Mouse (Mus musculus): ENCODE data around the gene Agmat. TPM values are rescaled to one million over a fixed set of nuclear protein-coding genes. Genes with fewer than 3 reads are reported as not detected.
A peak's percentile ranks its signal among the peaks of the same experiment; 100 is the strongest.
"Not testable (repeated sequence)": the region's sequence is repeated elsewhere in the genome, so short reads cannot be mapped to it uniquely, and the experiment has no call there.

Gene Agmat
- polyA plus RNA-seq, 1 experiment from 2014 or later = 2.4 TPM

DNA sequence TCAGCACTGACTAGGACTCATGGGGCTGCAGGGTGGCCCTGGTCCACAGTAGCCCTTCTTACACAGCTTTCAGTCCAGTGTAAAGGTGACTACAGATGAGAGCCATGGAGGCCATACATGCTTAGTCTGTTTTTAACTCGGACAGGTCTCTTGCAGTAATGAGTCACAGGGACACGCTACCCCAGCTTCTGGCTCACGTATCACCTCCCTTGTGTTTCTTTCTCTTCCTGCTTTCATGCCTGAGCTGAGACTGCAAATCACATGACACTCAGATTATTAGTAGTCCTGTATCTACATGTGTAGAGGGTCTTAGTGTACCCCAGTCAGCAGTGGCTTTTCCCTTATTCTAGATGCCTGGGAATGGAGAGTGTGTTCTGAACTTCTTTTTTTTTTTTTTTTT, 18.5 kb downstream of the Agmat start:
- Histone ChIP-seq H3K4me1 (peaks cover 22% of the 10 kb centered on the region), H3K9ac (no peak overlapping the region), H3K36me3 (peaks cover 87% of the 10 kb centered on the region), H3K27me3 (no peaks in the 10 kb centered on the region), H3K9me3 (replicated peaks) (no peaks in the 10 kb centered on the region), H3K4me2 (no peak overlapping the region), H3K27ac (no peak overlapping the region), H3K4me3 (replicated peaks) (no peak overlapping the region)
- ATAC-seq (replicated peaks; ENCODE audit: low FRiP score) = no peak
- 95% methylated on average over 3 of the region's 3 CpGs for WGBS

- no peaks in the 10 kb centered on the region for H3K27me3 ChIP-seq
- peak overlapping the region; percentile 84 for H3K27ac ChIP-seq
- no peak overlapping the region for H3K9ac ChIP-seq
- no peak overlapping the region for H3K4me3 ChIP-seq (replicated peaks)
- no peaks in the 10 kb centered on the region for H3K9me3 ChIP-seq (replicated peaks)
- WGBS = 80% methylated on average over 8 of the region's 8 CpGs
- peaks cover 22% of the 10 kb centered on the region for H3K4me1 ChIP-seq
- H3K36me3 ChIP-seq = peaks cover 95% of the 10 kb centered on the region
- ATAC-seq (replicated peaks; ENCODE audit: low FRiP score) = no peak
- H3K4me2 ChIP-seq = 0 out of 2 replicates have a peak overlapping the region, but pooled peaks have one; percentile 10
Measured at GRCm38 (mm10) chr4:141766316-141766667, 19.8 kb downstream of the Agmat start.

DNA sequence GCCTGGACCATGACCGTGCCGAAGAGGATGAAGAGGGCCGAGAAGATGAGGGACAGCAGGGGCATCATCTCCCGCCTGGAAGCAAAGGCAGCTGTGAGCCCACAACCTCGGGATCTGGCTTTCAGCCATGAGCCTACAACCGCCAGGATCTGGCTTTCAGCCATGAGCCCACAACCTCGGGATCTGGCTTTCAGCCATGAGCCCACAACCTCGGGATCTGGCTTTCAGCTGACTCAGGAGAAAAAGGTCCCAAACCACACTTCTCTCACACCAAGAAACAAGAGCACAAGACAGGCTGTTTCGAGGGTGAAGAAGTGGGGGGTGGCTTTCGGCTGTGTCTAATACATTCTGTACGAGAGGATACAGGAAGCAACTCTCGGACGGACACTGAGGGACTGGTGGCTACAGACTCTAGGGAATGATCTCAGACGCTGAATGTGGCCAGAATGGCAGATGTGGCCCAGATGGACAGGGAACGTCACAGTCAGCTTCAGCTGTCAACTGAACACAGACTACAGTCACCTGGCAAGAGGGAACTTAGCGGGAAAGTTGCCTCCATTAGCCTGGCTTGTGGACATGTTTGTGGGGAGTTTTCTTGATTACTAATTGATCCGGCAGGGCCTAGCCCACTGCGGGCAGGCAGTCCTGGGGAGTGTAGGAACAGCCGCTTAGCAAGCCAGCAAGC, 20.3 kb downstream of the Agmat start:
- Histone ChIP-seq H3K27me3 (no peaks in the 10 kb centered on the region), H3K9ac (no peak overlapping the region), H3K4me3 (replicated peaks) (no peak overlapping the region), H3K36me3 (peaks cover 95% of the 10 kb centered on the region), H3K27ac (peak overlapping the region; percentile 84), H3K9me3 (replicated peaks) (no peaks in the 10 kb centered on the region), H3K4me2 (0 out of 2 replicates have a peak overlapping the region, but pooled peaks have one; percentile 10), H3K4me1 (peaks cover 22% of the 10 kb centered on the region)
- ATAC-seq (replicated peaks; ENCODE audit: low FRiP score) = no peak
- 61% methylated on average over 19 of the region's 19 CpGs for WGBS

- Histone ChIP-seq H3K4me2 (peak overlapping the region; percentile 10; the same call in 1 of the 2 replicates), H3K4me1 (peaks cover 22% of the 10 kb centered on the region), H3K27ac (peak overlapping the region; percentile 84), H3K9ac (no peak overlapping the region), H3K9me3 (replicated peaks) (no peaks in the 10 kb centered on the region), H3K36me3 (peaks cover 97% of the 10 kb centered on the region), H3K4me3 (replicated peaks) (no peak overlapping the region), H3K27me3 (no peaks in the 10 kb centered on the region)
- WGBS = 69% methylated on average over 19 of the region's 19 CpGs
- ATAC-seq (replicated peaks; ENCODE audit: low FRiP score) = peak; percentile 63; the same call in 1 of the 2 replicates
Measured at GRCm38 (mm10) chr4:141767353-141768036, 21.0 kb downstream of the Agmat start.

GRCm38 (mm10) chr4:141769501-141770160, 23.2 kb downstream of the Agmat start:
- H3K27ac ChIP-seq = no peak overlapping the region
- H3K4me1 ChIP-seq = peaks cover 22% of the 10 kb centered on the region
- 89% methylated on average over 8 of the region's 8 CpGs for WGBS
- H3K4me3 ChIP-seq (replicated peaks) = no peak overlapping the region
- no peaks in the 10 kb centered on the region for H3K9me3 ChIP-seq (replicated peaks)
- H3K27me3 ChIP-seq = no peaks in the 10 kb centered on the region
- no peak overlapping the region for H3K9ac ChIP-seq
- H3K4me2 ChIP-seq = no peak overlapping the region
- peaks cover 97% of the 10 kb centered on the region for H3K36me3 ChIP-seq
- no peak for ATAC-seq (replicated peaks; ENCODE audit: low FRiP score)

DNA sequence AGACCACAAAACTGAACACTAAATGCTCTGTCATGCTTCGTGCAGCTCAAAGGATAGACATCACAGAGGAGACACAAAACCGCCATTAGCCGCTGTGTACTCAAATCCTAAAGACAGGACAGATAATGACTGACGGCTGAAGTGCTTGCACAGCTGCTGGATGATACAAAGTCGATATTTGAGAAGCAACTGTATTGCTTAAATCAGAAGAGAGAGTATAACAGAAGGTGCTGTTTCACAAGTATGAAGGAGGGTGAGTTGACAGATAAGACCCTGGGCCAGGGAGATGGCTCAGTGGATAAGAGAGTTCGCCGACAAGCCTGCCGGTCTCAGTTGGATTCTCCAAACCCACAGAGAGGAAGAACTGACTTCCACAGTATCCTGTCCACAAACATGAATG, 25.4 kb downstream of the Agmat start:
- no peak overlapping the region for H3K27ac ChIP-seq
- peaks cover 100% of the 10 kb centered on the region for H3K36me3 ChIP-seq
- H3K9ac ChIP-seq = no peak overlapping the region
- ATAC-seq (replicated peaks; ENCODE audit: low FRiP score) = no peak
- H3K4me1 ChIP-seq = peaks cover 14% of the 10 kb centered on the region
- WGBS = 88% methylated on average over 8 of the region's 8 CpGs
- H3K4me3 ChIP-seq (replicated peaks) = no peak overlapping the region
- H3K9me3 ChIP-seq (replicated peaks) = no peaks in the 10 kb centered on the region
- no peak overlapping the region for H3K4me2 ChIP-seq
- no peaks in the 10 kb centered on the region for H3K27me3 ChIP-seq

DNA sequence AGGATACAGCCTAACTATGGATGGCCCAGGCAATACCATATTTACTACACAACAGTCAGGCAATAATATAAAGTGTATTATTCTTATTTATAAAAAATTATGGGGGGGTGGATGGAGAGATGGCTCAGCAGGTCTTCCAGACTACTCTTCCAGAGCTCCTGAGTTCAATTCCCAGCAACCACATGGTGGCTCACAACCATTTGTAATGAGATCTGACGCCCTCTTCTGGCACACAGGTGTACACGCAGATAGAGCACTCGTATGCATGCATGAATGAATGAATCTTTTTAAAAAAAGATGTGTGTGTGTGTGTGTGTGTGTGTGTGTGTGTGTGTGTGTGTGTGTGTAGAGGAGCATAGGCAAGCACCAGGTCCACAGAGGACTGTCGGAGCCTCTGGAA, 26.5 kb downstream of the Agmat start:
- H3K4me2 ChIP-seq; H3K9ac ChIP-seq; H3K27me3 ChIP-seq; H3K4me1 ChIP-seq; ATAC-seq (replicated peaks; ENCODE audit: low FRiP score); H3K4me3 ChIP-seq (replicated peaks); H3K27ac ChIP-seq; H3K9me3 ChIP-seq (replicated peaks): not testable (repeated sequence)
- 94% methylated on average over 4 of the region's 4 CpGs for WGBS
- peaks cover 96% of the 10 kb centered on the region for H3K36me3 ChIP-seq

- no peaks in the 10 kb centered on the region for H3K9me3 ChIP-seq (replicated peaks)
- no peak for ATAC-seq (replicated peaks; ENCODE audit: low FRiP score)
- H3K27me3 ChIP-seq = no peaks in the 10 kb centered on the region
- H3K4me3 ChIP-seq (replicated peaks) = no peak overlapping the region
- H3K4me2 ChIP-seq = no peak overlapping the region
- no peaks in the 10 kb centered on the region for H3K4me1 ChIP-seq
- no peak overlapping the region for H3K9ac ChIP-seq
- WGBS = 90% methylated on average over 8 of the region's 8 CpGs
- no peak overlapping the region for H3K27ac ChIP-seq
- H3K36me3 ChIP-seq = peaks cover 94% of the 10 kb centered on the region
Measured at GRCm38 (mm10) chr4:141779828-141780227, 33.4 kb downstream of the Agmat start.

DNA sequence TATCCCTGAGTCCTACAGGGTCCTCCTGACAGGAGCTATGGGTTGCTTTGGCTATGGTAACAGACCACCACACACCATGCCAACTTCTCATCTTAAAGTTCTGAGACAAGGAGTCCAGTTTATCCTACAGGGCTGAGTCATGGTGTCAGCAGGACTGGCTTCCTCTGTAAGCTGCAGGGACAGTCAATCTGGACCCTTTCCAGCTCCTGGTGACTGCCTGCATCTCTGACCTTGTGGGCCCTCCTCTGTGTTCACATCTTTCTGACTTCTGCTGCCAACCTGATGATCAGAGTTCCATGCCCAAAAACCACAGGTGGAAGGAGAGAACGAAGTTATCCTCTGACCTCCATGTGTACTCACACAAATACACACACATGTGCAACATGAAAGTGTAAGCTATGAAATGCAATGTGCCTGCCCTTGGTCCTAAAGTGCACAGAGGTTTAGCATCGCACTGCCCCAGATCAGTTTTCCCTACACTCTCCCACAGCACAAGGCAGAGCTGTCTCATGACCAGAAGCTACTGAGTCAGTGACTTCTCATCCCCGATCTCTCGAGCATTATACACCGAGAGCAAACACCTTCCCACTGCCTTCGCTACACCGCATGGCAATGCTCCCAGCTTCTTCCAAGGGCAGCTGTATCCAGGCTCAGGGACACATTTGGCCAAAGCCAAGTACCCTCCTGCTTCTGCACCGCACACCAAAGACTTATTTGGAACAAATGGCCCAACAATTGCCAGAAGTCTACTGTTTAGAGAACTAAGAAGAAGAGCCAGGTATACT, 34.9 kb downstream of the Agmat start:
- no peak overlapping the region for H3K9ac ChIP-seq
- H3K4me1 ChIP-seq = 0 out of 2 replicates have a peak, but pooled peaks cover under 1% of the 10 kb centered on the region
- no peak overlapping the region for H3K4me2 ChIP-seq
- H3K36me3 ChIP-seq = peaks cover 90% of the 10 kb centered on the region
- no peaks in the 10 kb centered on the region for H3K9me3 ChIP-seq (replicated peaks)
- ATAC-seq (replicated peaks; ENCODE audit: low FRiP score) = no peak
- WGBS = 95% methylated on average over 8 of the region's 8 CpGs
- no peak overlapping the region for H3K4me3 ChIP-seq (replicated peaks)
- H3K27me3 ChIP-seq = no peaks in the 10 kb centered on the region
- H3K27ac ChIP-seq = no peak overlapping the region

DNA sequence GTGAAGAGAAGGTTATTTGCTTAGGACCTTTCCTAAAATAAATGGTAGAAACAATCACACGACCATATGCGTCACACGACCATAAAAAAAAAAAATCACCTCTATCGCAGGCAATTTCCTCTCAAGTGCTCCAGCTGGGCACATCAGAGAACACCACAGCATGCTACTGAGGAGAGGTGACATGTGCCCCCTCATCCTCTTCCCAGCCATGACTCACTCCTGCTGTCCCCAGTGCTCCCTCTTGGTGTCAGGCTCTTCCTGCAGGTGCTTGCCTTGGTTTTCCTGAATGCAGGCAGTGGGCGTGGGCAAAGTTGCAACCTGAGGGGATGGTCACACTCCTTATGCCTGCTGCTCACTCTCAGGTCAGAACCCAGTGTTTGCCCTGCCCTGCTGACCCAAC, 38.4 kb downstream of the Agmat start:
- WGBS = 69% methylated on average over 5 of the region's 5 CpGs
- Histone ChIP-seq H3K4me3 (replicated peaks) (no peak overlapping the region), H3K27ac (no peak overlapping the region), H3K4me1 (peaks cover 9% of the 10 kb centered on the region), H3K9ac (no peak overlapping the region), H3K4me2 (no peak overlapping the region), H3K36me3 (peaks cover 78% of the 10 kb centered on the region), H3K27me3 (no peaks in the 10 kb centered on the region), H3K9me3 (replicated peaks) (no peaks in the 10 kb centered on the region)
- no peak for ATAC-seq (replicated peaks; ENCODE audit: low FRiP score)

DNA sequence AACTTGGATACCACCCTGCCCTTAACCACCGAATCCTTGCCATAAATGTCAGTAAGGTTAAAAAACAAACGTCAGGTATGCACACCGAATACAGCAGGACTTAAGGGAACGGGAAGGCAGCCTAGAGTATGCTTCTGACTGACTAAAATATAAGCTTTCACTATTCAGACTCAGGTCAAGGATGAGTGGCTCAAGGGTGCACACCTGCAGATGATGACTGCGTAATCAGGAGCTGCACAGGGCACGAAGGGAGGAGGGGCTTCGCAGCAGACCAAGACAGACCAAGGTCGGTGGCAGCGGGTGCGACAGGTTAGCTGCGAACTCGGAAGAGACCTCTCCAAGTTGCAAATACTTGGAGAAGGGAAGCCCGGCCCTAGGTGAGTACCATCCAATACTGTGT, 39.7 kb downstream of the Agmat start:
- Histone ChIP-seq H3K4me2 (no peak overlapping the region), H3K27ac (no peak overlapping the region), H3K36me3 (peaks cover 66% of the 10 kb centered on the region), H3K9ac (no peak overlapping the region), H3K4me1 (peaks cover 12% of the 10 kb centered on the region), H3K27me3 (no peaks in the 10 kb centered on the region), H3K4me3 (replicated peaks) (no peak overlapping the region), H3K9me3 (replicated peaks) (no peaks in the 10 kb centered on the region)
- 76% methylated on average over 13 of the region's 13 CpGs for WGBS
- ATAC-seq (replicated peaks; ENCODE audit: low FRiP score) = no peak

GRCm38 (mm10) chr4:141787046-141787445, 40.6 kb downstream of the Agmat start:
- H3K27ac ChIP-seq = no peak overlapping the region
- peaks cover 16% of the 10 kb centered on the region for H3K4me1 ChIP-seq
- peaks cover 57% of the 10 kb centered on the region for H3K36me3 ChIP-seq
- H3K9me3 ChIP-seq (replicated peaks) = no peaks in the 10 kb centered on the region
- H3K4me3 ChIP-seq (replicated peaks) = no peak overlapping the region
- no peak for ATAC-seq (replicated peaks; ENCODE audit: low FRiP score)
- H3K9ac ChIP-seq = no peak overlapping the region
- WGBS = 54% methylated on average over 6 of the region's 6 CpGs
- no peak overlapping the region for H3K4me2 ChIP-seq
- H3K27me3 ChIP-seq = no peaks in the 10 kb centered on the region

Measured in kidney, embryonic 15.5 days (tissue).